Mouse (Mus musculus): ENCODE results near the gene Gm10720. TPM values are rescaled to one million over a fixed set of nuclear protein-coding genes. Genes with fewer than 3 reads are reported as not detected.
"Not testable (repeated sequence)": the region's sequence is repeated elsewhere in the genome, so short reads cannot be mapped to it uniquely, and the experiment has no call there.

Gene Gm10720
- polyA plus RNA-seq (2014; fragmentation: Nextera tagmentation; extraction: Ambion mirVana), result not detected in 2 replicates

DNA sequence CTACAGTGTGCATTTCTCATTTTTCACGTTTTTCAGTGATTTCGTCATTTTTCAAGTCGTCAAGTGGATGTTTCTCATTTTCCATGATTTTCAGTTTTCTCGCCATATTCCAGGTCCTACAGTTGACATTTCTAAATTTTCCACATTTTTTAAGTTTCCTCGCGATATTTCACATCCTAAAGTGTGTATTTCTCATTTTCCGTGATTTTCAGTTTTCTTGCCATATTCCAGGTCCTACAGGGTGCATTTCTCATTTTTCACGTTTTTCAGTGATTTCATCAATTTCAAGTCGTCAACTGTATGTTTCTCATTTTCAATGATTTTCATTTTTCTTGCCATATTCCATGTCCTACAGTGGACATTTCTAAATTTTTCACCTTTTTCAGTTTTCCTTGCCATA lies at the start of gene Gm10720:
Gene Gm10720 (plus strand): TSS at position 301 of the 400 bp plus-strand sequence.
- WGBS, result 67% methylated on average over 4 of the region's 9 CpGs
- H3K27me3 ChIP-seq (ENCODE audit: control insufficient read depth, insufficient read depth, low read length); H3K9ac ChIP-seq; DNase-seq (ENCODE audit: low spot score); ATAC-seq (ENCODE audit: low FRiP score); H3K4me1 ChIP-seq (replicated peaks; ENCODE audit: control insufficient read depth, insufficient read depth, low read length); H3K36me3 ChIP-seq (replicated peaks; ENCODE audit: control insufficient read depth, insufficient read depth); H3K27ac ChIP-seq; H3K9me3 ChIP-seq (ENCODE audit: control insufficient read depth, low read length); H3K4me2 ChIP-seq (replicated peaks); H3K4me3 ChIP-seq (replicated peaks; ENCODE audit: low read length): not testable (repeated sequence)

DNA sequence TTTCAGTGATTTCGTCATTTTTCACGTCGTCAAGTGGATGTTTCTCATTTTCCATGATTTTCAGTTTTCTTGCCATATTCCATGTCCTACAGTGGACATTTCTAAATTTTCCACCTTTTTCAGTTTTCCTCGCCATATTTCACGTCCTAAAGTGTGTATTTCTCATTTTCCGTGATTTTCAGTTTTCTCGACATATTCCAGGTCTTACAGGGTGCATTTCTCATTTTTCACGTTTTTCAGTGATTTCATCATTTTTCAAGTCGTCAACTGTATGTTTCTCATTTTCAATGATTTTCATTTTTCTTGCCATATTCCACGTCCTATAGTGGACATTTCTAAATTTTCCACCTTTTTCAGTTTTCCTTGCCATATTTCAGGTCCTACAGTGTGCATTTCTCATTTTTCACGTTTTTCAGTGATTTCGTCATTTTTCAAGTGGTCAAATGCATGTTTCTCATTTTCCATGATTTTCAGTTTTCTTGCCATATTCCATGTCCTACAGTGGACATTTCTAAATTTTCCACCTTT lies 14.9 kb upstream of the Gm10720 start, which contains the start of gene Gm10722:
Gene Gm10722 (plus strand): TSS at position 478 of the 528 bp plus-strand sequence.
- H3K4me1 ChIP-seq (replicated peaks; ENCODE audit: control insufficient read depth, insufficient read depth, low read length); ATAC-seq (ENCODE audit: low FRiP score); H3K36me3 ChIP-seq (replicated peaks; ENCODE audit: control insufficient read depth, insufficient read depth); H3K27ac ChIP-seq; H3K4me3 ChIP-seq (replicated peaks; ENCODE audit: low read length); H3K9me3 ChIP-seq (ENCODE audit: control insufficient read depth, low read length); H3K4me2 ChIP-seq (replicated peaks); H3K27me3 ChIP-seq (ENCODE audit: control insufficient read depth, insufficient read depth, low read length); H3K9ac ChIP-seq: not testable (repeated sequence)
- WGBS, result 73% methylated on average over 12 of the region's 12 CpGs
- DNase-seq (ENCODE audit: low spot score), result peak; percentile 50

DNA sequence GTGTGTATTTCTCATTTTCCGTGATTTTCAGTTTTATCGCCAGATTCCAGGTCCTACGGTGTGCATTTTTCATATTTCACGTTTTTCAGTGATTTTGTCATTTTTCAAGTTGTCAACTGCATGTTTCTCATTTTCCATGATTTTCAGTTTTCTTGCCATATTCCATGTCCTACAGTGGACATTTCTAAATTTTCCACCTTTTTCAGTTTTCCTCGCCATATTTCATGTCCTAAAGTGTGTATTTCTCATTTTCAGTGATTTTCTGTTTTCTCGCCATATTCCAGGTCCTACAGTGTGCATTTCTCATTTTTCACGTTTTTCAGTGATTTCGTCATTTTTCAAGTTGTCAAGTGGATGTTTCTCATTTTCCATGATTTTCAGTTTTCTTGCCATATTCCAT lies 14.4 kb upstream of the Gm10720 start:
- H3K4me1 ChIP-seq (replicated peaks; ENCODE audit: control insufficient read depth, insufficient read depth, low read length); H3K4me3 ChIP-seq (replicated peaks; ENCODE audit: low read length); ATAC-seq (ENCODE audit: low FRiP score); H3K27ac ChIP-seq; DNase-seq (ENCODE audit: low spot score); H3K9ac ChIP-seq; H3K9me3 ChIP-seq (ENCODE audit: control insufficient read depth, low read length); H3K36me3 ChIP-seq (replicated peaks; ENCODE audit: control insufficient read depth, insufficient read depth); H3K4me2 ChIP-seq (replicated peaks); H3K27me3 ChIP-seq (ENCODE audit: control insufficient read depth, insufficient read depth, low read length): not testable (repeated sequence)
- 71% methylated on average over 8 of the region's 8 CpGs for WGBS

DNA sequence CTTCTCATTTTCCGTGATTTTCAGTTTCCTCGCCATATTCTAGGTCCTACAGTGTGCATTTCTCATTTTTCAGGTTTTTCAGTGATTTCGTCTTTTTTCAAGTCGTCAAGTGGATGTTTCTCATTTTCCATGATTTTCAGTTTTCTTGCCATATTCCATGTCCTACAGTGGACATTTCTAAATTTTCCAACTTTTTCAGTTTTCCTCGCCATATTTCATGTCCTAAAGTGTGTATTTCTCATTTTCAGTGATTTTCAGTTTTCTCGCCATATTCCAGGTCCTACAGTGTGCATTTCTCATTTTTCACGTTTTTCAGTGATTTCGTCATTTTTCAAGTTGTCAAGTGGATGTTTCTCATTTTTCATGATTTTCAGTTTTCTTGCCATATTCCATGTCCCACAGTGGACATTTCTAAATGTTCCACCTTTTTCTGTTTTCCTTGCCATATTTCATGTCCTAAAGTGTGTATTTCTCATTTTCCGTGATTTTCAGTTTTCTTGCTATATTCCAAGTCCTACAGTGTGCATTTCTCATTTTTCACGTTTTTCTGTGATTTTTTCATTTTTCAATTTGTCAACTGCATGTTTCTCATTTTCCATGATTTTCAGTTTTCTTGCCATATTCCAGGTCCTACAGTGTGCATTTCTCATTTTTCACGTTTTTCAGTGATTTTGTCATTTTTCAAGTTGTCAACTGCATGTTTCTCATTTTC lies 13.3 kb upstream of the Gm10720 start:
- 57% methylated on average over 8 of the region's 11 CpGs for WGBS
- not testable (repeated sequence) for H3K36me3 ChIP-seq (replicated peaks; ENCODE audit: control insufficient read depth, insufficient read depth); H3K9ac ChIP-seq; H3K4me3 ChIP-seq (replicated peaks; ENCODE audit: low read length); H3K9me3 ChIP-seq (ENCODE audit: control insufficient read depth, low read length); H3K27me3 ChIP-seq (ENCODE audit: control insufficient read depth, insufficient read depth, low read length); H3K4me2 ChIP-seq (replicated peaks); H3K4me1 ChIP-seq (replicated peaks; ENCODE audit: control insufficient read depth, insufficient read depth, low read length); H3K27ac ChIP-seq
- peak; percentile 25 for DNase-seq (ENCODE audit: low spot score)
- peak; percentile 88 for ATAC-seq (ENCODE audit: low FRiP score)

- H3K4me1 ChIP-seq (replicated peaks; ENCODE audit: control insufficient read depth, insufficient read depth, low read length); H3K4me3 ChIP-seq (replicated peaks; ENCODE audit: low read length); H3K27me3 ChIP-seq (ENCODE audit: control insufficient read depth, insufficient read depth, low read length); H3K9me3 ChIP-seq (ENCODE audit: control insufficient read depth, low read length); H3K4me2 ChIP-seq (replicated peaks); H3K36me3 ChIP-seq (replicated peaks; ENCODE audit: control insufficient read depth, insufficient read depth); DNase-seq (ENCODE audit: low spot score); H3K9ac ChIP-seq; H3K27ac ChIP-seq; ATAC-seq (ENCODE audit: low FRiP score): not testable (repeated sequence)
- WGBS, result 70% methylated on average over 6 of the region's 14 CpGs
These were observed 12.6 kb upstream of the Gm10720 start, which contains the start of gene Gm11168 for GRCm38 (mm10) chr9:3002794-3003396. TSS of gene Gm11168 (plus strand) at chr9:3003346.

DNA sequence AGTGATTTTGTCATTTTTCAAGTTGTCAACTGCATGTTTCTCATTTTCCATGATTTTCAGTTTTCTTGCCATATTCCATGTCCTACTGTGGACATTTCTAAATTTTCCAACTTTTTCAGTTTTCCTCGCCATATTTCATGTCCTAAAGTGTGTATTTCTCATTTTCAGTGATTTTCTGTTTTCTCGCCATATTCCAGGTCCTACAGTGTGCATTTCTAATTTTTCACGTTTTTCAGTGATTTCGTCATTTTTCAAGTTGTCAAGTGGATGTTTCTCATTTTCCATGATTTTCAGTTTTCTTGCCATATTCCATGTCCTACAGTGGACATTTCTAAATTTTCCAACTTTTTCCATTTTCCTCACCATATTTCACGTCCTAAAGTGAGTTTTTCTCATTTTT lies 9.3 kb upstream of the Gm10720 start:
- WGBS, result 86% methylated on average over 1 of the region's 5 CpGs
- not testable (repeated sequence) for H3K27me3 ChIP-seq (ENCODE audit: control insufficient read depth, insufficient read depth, low read length); H3K4me3 ChIP-seq (replicated peaks; ENCODE audit: low read length); DNase-seq (ENCODE audit: low spot score); H3K4me2 ChIP-seq (replicated peaks); H3K36me3 ChIP-seq (replicated peaks; ENCODE audit: control insufficient read depth, insufficient read depth); H3K4me1 ChIP-seq (replicated peaks; ENCODE audit: control insufficient read depth, insufficient read depth, low read length); H3K9me3 ChIP-seq (ENCODE audit: control insufficient read depth, low read length); ATAC-seq (ENCODE audit: low FRiP score); H3K27ac ChIP-seq; H3K9ac ChIP-seq

- WGBS, result 70% methylated on average over 7 of the region's 8 CpGs
- not testable (repeated sequence) for H3K4me3 ChIP-seq (replicated peaks; ENCODE audit: low read length); H3K4me1 ChIP-seq (replicated peaks; ENCODE audit: control insufficient read depth, insufficient read depth, low read length); H3K27ac ChIP-seq; H3K36me3 ChIP-seq (replicated peaks; ENCODE audit: control insufficient read depth, insufficient read depth); H3K9ac ChIP-seq; H3K4me2 ChIP-seq (replicated peaks); DNase-seq (ENCODE audit: low spot score); H3K9me3 ChIP-seq (ENCODE audit: control insufficient read depth, low read length); H3K27me3 ChIP-seq (ENCODE audit: control insufficient read depth, insufficient read depth, low read length)
- peak; percentile 77 for ATAC-seq (ENCODE audit: low FRiP score)
These were observed 8.8 kb upstream of the Gm10720 start for GRCm38 (mm10) chr9:3006636-3007035.

GRCm38 (mm10) chr9:3007272-3007671 lies 8.2 kb upstream of the Gm10720 start:
- not testable (repeated sequence) for H3K4me2 ChIP-seq (replicated peaks); H3K36me3 ChIP-seq (replicated peaks; ENCODE audit: control insufficient read depth, insufficient read depth); H3K27me3 ChIP-seq (ENCODE audit: control insufficient read depth, insufficient read depth, low read length); H3K9ac ChIP-seq; H3K4me3 ChIP-seq (replicated peaks; ENCODE audit: low read length); H3K9me3 ChIP-seq (ENCODE audit: control insufficient read depth, low read length); H3K4me1 ChIP-seq (replicated peaks; ENCODE audit: control insufficient read depth, insufficient read depth, low read length); H3K27ac ChIP-seq
- WGBS, result 73% methylated on average over 6 of the region's 9 CpGs
- ATAC-seq (ENCODE audit: low FRiP score) (peak; percentile 24; the same call in 1 of the 2 replicates), DNase-seq (ENCODE audit: low spot score) (peak; percentile 24)

- not testable (repeated sequence) for H3K4me2 ChIP-seq (replicated peaks); H3K9me3 ChIP-seq (ENCODE audit: control insufficient read depth, low read length); H3K27me3 ChIP-seq (ENCODE audit: control insufficient read depth, insufficient read depth, low read length); H3K36me3 ChIP-seq (replicated peaks; ENCODE audit: control insufficient read depth, insufficient read depth); H3K9ac ChIP-seq; DNase-seq (ENCODE audit: low spot score); H3K4me1 ChIP-seq (replicated peaks; ENCODE audit: control insufficient read depth, insufficient read depth, low read length); H3K4me3 ChIP-seq (replicated peaks; ENCODE audit: low read length); H3K27ac ChIP-seq
- ATAC-seq (ENCODE audit: low FRiP score), result peak; percentile 62; the same call in 1 of the 2 replicates
- whole genome bisulfite sequencing, result no CpG with 5 or more reads among the region's 5 CpGs
These were observed 6.1 kb upstream of the Gm10720 start for GRCm38 (mm10) chr9:3009331-3009730.
